Mouse (Mus musculus): ENCODE measurements around the gene Gm10799.
"Not testable (repeated sequence)": the region's sequence is repeated elsewhere in the genome, so short reads cannot be mapped to it uniquely, and the experiment has no call there.

The Gm10799 gene

DNA sequence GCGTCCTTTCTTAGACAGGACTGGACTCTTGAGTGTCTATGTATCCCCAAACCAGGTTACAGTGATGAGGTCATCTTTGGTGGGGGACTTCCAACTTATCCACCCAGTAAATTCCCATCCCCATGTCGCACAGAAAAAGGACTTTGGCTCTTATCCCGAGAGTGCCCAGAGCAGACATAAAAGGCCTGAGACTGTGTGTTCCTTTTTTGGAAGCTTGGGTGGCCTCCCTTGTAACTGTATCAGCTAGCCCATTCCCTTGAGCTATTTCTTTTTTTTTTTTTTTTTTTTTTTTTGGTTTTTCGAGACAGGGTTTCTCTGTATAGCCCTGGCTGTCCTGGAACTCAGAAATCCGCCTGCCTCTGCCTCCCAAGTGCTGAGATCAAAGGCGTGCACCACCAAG, 2.8 kb downstream of the Gm10799 start, which contains the start of gene Gm10912:
TSS of gene Gm10912 (plus strand) at position 301 of the 400 bp plus-strand sequence.
- not testable (repeated sequence) for DNase-seq (ENCODE audit: low read depth, low spot score)

DNA sequence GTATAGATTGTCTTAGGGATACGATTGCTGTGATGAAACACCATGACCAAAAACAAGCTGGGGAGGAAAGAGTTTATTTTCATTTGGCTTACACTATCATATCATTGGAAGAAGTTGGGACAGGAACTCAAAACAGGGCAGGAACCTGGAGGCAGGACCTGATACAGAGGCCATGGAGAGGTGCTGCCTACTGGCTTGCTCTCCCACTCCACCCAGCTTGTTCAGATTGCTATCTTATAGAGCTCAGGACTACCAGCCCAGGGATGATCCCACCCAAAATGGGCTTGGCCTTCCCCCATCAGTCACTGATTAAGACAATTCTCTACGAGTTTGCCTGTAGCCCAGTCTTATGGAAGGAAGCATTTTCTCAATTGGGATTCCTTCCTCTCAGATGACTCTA, 4.2 kb downstream of the Gm10799 start:
- no peak for DNase-seq (ENCODE audit: low read depth, low spot score)

DNA sequence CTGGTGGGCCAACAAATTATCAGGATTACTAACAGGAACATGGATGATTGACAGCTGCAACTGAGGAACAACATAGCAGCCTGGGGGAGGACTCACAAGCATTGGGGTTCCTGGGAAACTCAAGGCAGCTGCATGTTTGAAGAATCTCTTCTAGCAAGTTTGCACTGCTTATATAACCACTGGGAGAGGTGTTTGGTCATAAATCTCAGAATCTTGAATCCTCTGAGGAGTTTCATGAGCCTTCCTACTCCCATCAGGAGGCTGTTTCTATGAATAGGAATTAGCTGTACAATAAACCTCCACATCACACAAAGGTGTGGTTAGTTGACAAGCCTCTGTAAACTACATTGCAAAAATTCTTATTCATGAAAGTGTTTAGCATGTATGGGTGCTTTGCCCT, 5.7 kb downstream of the Gm10799 start:
- no peak for DNase-seq (ENCODE audit: low read depth, low spot score)

DNA sequence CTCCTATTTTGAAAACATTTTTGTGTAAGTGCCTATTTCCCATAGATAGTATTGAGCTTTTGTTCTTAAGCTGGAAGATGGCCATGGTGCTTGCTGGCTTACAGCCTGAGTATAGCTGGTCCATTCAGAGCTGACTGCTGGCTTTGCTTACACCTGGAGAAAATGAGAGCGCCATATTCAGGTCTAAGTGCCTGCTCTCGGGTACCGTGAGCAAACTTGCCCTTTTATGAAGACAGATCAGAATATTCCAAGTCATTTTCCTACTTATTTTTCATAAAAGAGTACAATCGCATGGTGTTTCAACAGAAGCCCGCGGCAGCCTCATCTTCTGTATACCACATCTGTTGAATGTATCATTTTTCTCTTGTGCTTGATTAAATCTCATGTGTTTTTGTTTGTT, 7.4 kb downstream of the Gm10799 start:
- no peak for DNase-seq (ENCODE audit: low read depth, low spot score)

DNA sequence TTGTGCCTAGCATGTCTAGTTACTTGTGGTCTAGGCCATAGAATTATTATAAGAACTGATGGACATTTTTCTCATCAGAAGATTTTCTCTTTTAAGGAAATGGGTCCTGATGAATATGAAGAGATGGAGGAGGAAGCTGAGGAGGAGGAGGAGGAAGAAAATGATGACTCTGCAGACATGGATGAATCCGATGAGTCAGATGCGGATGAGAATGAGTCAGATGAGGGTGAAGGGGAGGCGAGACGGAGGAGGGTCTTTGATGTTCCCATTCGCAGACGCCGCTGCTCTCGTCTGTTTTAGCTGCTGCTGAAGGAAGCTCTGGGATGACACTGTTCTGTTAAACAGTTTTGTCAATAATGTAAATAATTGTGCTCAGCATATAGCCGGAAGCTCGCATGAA, 8.6 kb downstream of the Gm10799 start:
- DNase-seq (ENCODE audit: low read depth, low spot score): no peak

DNA sequence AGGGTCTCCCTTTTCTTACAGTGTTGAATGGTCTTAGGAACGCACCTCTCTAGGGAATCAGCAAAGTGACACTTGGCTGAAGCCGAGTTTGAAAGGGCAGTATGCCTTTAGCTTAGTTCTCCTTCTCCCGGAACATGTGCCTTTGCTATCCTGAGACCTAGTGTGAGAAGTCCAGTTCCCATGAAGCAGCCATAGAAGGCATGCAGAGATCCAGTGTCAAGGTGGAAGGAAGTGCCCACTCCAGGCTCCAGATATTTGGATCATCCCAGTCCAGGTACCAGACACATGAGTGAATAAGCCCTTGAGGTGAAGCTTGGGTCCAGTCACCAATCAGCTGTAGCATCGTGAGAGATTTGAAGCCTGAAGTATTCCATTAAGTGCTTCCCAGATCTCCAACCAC, 9.4 kb downstream of the Gm10799 start:
- DNase-seq (ENCODE audit: low read depth, low spot score): no peak

DNA sequence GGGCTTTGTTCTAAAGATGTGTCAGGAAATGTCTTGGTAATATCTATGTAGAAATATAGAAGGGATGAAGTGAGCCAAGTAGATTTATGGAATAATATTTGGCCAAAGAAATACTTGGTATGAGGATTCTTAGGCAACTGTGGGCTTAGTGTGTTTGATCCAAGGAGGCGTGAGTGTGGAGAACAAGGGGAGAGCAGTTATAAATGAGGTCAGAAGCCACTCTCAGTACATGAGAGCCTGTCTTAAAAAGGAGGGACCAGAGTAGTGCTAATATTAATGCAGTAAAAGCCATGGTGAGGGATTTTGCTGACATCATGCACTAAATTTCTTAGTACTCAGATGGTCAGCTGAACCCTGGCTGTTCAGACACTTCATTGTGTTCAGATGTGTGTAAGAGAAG, 10.0 kb downstream of the Gm10799 start:
- DNase-seq (ENCODE audit: low read depth, low spot score): no peak

DNA sequence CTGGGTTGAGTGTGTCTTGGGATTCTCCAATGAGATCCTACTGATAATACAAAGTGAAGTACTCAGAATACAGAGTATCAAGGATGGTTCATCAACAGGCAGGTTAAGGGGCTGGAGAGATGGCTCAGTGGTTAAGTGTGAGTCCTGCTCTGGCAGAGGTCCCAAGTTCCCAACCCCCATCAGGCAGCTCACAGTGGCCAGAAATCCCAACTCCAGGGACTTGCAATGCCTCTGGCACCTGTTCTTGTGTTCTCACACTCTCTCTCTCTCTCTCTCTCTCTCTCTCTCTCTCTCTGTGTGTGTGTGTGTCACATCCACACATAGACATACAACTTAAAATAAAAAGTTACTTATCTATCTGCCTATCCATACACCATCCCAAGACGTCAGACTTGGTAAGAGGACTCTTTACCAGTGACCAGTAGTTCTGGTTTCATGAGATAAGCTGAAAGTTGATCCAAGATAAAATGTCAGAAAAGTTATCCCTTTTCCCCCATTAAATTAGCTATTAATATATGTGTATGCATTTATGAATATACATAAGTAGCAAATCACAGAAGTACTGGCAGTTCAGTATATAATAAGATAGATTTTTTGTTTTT, 23.8 kb downstream of the Gm10799 start:
- no peak for DNase-seq (ENCODE audit: low read depth, low spot score)

DNA sequence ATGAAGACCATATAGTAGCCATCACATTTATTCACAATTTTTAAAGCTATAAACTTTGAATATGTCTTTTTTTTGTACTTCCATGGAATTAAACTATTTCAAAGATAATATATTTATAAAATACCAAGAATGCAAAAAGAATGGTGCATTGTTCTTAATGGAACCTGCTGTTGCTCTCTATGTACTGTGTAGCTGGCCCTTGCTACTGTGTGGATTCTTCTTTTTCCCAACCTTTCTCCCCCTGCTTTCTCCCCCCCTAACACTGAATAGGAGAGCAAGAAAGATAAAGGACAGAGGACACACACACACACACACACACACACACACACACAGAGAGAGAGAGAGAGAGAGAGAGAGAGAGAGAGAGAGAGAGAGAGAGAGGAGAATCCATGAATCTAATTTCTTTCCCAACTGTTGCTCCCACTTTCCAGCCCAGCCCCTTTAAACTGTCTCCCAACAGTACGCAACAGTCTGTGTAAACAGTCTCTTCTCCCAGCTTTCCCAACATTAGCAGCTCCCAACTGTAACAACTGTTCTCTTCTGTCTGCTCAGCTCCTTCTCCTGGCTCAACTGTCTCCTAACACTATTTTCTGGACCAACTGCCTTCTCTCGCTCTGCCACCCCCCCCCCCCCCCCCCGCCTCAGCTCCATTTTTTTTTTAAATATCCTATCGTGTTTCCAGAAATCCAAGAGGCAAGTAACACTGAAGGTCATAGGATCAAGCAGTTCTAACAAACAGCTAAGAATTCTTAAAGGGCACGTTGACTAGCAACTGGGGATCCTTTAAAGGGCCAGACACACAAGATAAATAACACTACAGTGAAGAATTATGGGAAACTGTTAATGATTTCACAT, 24.5 kb downstream of the Gm10799 start:
- DNase-seq (ENCODE audit: low read depth, low spot score): no peak

DNA sequence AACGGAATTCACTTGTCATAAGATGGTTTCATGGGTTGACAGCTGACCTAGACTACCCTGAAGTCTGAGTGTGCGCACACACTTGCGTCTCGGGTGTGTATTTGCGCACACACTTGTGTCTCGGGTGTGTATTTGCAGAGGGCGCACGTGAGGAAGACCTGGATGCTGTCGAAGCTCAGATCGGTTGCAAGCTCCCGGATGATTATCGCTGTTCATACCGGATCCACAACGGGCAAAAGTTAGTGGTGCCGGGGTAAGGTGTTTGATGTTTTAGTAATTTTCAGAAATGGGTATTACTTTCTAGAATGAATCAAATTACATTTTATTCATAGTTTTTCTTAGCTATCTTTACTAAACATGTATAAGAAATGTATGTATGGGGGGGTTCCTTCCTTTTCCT, 25.6 kb downstream of the Gm10799 start:
- DNase-seq (ENCODE audit: low read depth, low spot score): no peak

DNA sequence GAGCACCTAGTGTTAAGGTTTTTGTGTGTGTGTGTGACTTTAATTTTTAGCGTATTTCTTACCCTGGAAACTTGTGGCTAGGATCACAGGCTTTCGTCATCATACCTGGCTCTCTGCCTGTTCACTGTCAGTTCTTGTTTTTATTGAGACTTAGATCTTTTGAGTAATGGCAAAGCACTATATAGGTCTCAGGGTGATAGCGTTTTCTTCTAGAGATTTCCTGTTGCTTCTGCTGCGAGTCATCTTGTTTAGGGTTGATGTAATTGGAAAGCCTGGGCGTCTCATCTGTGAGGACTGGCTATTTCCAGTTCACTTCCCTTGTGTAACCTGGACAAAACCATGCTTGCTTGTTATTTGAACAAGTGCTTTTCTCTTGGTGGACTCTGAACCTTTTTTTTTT, 26.7 kb downstream of the Gm10799 start:
- DNase-seq (ENCODE audit: low read depth, low spot score): no peak

DNA sequence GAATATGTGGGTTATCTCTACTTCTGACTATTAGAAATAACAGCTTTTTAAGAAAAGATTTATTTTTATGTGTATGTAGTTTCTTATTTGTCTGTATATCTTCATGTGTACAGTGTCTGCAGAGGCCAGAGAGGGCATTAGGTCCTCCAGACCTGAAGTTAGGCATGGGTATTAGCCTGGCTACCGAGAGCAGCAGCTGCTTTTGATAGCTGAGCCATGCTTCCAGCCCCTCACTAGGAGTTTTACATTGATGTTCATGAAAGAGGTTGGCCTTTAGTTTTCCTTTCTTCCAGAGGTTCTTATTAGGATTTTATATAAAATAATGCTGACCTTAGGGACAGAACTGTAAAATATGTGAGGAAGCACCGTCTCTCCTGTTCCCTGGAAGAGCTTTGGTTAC, 30.1 kb downstream of the Gm10799 start:
- no peak for DNase-seq (ENCODE audit: low read depth, low spot score)

DNA sequence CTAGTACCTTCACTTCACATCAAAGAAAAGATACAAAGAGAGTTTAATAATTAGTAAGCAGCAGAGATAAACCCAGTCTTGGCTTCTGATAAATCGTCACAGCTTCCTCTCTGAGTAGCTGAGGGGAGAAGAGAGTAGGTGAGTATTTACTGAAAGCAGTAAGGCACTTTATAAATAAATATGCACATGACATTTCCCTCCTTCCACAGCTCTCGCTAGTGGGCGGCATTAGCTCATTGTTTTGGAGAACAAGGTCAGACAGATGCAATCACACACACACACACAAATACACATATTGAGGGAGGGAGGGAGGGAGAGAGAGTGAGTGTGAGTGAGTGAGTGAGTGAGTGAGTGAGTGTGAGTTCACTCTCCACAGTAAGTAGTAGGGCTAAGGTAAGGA, 32.0 kb downstream of the Gm10799 start:
- no peak for DNase-seq (ENCODE audit: low read depth, low spot score)

DNA sequence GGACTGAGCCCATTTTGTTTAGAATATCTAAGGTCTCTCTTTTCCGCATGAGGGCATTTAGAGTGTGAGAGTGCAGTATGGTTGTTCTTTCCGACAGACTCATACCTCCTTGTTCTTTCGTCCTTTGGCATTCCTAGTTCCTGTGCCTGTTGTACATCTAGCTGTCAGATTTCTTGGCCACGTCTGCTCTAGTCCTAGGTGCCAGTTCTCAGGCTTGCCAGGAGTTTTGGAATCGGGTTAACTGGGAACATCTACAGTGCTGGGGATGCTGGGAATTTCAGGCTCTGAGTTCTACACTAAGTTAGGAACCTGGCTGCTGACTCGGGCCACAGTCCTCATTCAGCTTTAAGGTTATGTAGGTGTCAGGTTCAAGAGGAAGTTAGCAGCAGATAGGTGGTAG, 32.8 kb downstream of the Gm10799 start:
- DNase-seq (ENCODE audit: low read depth, low spot score): no peak

DNA sequence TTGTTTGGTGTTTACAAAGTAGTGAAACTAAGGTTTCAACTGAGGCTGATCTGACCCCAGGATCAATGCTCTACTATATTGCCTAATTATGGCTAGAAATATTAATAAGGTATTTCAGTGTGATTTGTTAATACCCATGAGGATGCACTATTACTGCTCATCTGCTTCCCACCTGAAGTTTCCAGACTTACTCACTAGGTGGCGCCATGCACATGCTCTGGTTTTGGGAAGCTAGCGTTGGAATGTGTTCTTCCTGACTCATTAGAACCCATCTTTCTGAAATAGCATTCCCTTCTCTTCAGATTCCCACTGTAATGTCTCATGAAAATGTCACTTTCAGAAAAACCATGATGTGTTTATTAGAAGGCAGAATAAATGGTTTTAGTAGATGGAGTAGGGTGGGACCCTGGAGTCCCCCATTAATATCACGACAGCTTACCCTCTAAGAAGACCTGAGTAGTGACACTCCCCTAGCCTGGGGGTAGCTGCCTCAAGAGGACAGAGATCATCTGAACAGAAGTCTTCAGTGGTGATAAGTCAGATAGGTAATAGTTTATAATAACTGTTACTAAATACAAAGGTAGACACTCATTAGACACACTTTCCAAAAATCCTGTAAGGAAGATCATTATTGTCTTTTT, 33.4 kb downstream of the Gm10799 start:
- DNase-seq (ENCODE audit: low read depth, low spot score): peak; percentile 78

DNA sequence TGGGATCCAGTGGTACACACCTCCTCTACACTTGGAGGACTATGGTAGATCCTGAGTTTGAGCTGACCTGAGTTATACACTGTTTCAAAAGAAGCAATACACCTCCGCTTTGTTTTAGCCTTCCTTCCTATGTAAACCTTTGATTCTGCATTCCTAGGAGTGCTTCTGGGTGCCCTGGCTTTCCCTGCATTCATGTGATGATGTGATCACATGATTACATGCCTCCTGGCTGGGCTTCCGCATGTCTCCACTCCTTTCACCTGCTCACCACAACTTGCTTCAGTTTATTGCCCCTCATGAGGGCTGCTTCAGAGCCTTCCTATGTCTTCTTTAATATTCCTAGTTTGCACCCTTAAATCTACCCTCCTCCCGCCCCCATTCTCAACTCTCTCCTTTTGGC, 36.3 kb downstream of the Gm10799 start:
- peak; percentile 78 for DNase-seq (ENCODE audit: low read depth, low spot score)

DNA sequence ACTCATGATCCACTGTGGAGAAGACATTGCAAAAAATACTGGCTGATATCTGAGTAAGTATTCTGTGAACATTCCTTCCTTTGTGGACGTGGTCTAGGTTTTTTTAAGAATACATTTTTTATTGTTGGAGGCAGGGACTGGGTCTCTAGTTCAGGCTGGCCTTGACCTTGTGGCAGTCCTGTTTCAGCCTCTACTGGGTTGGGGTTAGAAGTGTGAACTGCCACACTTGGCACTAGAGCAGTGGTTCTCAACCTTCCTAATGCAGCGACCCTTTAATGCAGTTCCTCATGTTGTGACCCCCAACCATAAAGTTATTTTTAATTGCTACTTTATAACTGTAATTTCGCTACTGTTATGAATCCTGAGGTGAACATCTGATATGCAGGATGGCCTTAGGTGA, 38.0 kb downstream of the Gm10799 start:
- DNase-seq (ENCODE audit: low read depth, low spot score): no peak

DNA sequence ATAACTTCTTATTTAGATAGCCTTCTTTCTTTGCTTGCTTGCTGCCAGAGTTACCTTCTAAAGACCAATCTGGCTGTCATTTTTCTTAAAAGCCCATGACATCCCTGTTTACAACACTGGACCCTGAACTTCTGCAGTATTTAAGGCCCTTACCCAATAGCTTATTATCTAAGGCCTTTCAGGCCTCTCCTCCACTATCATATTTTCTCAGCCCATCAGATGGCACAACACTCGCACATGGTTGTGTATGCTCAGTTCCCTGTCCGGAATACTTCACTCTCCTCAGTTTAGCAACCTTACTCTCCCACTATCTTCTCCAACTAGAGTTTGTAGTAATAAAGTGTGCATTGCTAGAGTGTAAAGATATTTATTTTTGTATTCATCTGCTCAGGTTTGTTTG, 39.3 kb downstream of the Gm10799 start:
- no peak for DNase-seq (ENCODE audit: low read depth, low spot score)

DNA sequence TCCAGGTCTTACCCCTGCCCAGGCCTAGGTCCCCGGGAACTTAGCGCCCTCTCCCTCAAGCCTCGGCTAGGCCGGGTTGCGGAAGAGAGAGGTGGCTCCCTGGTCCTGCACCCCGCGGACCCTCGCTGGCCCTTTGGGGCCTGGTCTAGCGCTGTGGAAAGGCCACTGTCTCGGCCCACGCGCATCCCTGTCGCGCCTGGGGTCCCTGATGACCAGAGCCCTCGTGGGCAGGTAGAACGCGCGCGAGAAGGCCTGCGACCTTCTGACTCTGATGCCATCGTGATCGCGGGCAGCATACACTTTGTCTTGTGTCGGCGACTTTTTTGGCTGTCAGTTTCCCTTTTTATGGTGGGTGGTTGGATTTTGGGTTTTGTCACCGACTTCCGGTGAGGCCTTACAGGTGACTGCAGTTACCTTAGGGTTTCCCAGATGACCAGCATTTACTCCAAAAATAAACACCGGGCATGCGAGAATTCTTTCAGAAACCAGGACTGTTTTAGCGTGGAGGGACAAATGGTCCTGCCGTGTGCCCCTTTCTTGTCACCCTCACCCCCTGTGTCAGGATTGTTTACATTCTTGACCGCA, 40.1 kb downstream of the Gm10799 start, which contains the start of gene 4931422A03Rik:
TSS of gene 4931422A03Rik (minus strand) at position 223 of the 585 bp plus-strand sequence.
- DNase-seq (ENCODE audit: low read depth, low spot score): peak; percentile 13

DNA sequence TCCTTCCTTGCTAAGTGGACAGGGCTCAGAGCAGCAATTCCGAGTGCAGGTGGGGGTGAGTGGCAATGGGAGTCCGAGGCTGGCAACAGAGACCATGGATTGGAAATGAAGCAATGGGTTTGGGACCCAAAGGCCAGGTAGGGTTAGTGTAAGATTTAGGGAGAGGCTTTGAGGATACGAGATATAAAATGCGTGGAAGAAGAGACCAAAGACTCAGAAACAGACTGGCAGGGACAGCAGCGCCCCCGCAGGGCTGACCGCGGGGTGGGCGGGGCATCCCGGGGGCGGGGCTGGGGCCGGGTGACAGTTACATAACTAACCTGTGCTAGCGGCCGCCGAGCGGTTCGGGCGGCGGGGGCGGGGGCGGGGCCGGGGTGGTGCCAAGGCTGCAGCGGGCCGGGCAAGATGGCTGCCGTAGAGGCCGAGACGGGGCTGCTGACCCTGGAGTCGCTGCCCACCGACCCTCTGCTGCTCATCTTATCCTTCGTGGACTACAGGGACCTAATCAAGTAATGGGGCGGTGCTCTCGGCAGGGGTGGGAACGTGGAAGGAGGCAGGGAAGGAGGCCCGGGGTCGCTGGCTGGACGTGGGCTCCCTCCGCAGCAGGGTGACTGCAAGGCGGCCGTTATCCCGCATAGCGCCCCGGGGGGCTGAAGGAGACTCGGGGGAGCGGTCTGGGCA, 40.8 kb downstream of the Gm10799 start, which contains the start of gene Fbxo3:
TSS of gene Fbxo3 (plus strand) at position 264 of the 681 bp plus-strand sequence.
- DNase-seq (ENCODE audit: low read depth, low spot score): peak; percentile 91

DNA sequence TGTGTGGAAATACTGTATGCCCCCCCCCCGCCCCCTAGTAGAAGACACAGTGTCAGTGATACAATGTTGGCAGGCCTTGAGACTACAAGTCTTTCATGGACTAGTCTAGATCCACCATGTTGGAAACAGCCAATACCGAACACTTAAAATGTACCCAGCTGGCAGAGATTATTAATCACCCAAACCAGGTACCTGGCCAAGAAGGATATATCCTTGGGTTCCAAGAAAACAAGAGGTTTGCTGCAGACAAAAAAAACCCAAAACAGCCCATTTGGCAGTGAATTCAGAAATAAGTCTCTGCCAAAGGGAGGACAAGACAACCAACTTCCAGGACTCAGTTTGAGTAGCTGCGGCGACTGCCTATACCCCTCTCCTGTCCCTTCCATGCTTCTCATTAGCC, 43.7 kb downstream of the Gm10799 start:
- DNase-seq (ENCODE audit: low read depth, low spot score): no peak

DNA sequence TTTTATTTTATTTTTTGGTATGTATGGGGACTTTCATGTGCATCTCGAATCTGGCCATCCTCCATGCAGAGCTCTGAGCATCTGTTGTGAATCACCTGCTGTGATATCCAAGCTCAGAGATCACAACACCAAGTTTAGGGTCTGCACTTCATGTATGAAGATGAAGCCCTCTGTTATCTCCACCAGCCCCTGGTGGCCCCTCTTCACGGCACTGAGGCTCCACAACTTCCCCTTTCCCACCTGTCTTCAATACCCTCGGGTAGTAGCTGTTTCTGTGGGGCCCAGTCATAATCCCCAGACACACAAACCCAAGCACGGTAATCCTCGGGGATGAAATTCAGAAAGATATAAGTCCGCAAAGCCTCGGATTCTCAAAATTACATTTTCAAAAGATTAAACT, 45.3 kb downstream of the Gm10799 start:
- DNase-seq (ENCODE audit: low read depth, low spot score): no peak
